Mouse (Mus musculus) kidney, embryonic 16.5 days (tissue): Measurements from ENCODE around the gene Nxn. TPM values are rescaled to one million over a fixed set of nuclear protein-coding genes. Genes with fewer than 3 reads are reported as not detected.

Experiments used
- ATAC-seq: fragments of 200-750 bp; cut with Nextera tagmentation; 2 replicates; pipeline ENCODE4 v1.8.0; 2017; ENCODE audit warnings: moderate TSS enrichment; ENCODE audit not compliant: low FRiP score, low TSS enrichment
- H3K27ac ChIP-seq: fragments of 300-500 bp; sonication (generic); 2 replicates; pipeline ENCODE4 v1.5.1; 2014; ENCODE audit warnings: low read length
- H3K27me3 ChIP-seq: fragments of 300-500 bp; sonication (generic); 2 replicates; pipeline ENCODE4 v1.6.1; 2014; ENCODE audit warnings: low read length, control low read depth, mixed read lengths; ENCODE audit not compliant: insufficient read depth
- H3K36me3 ChIP-seq: fragments of 300-500 bp; sonication (generic); 2 replicates; pipeline ENCODE4 v1.6.1; 2014; ENCODE audit warnings: low read length, control low read depth, mixed read lengths; ENCODE audit not compliant: insufficient read depth
- H3K4me1 ChIP-seq: fragments of 300-500 bp; sonication (generic); 2 replicates; pipeline ENCODE4 v1.6.1; 2014; ENCODE audit warnings: low read length, control low read depth, mixed read lengths; ENCODE audit not compliant: insufficient read depth
- H3K4me2 ChIP-seq: fragments of 300-500 bp; sonication (generic); replicated peaks from 2 replicates; pipeline ENCODE4 v1.6.1; 2014; ENCODE audit warnings: low read depth, low read length
- H3K4me3 ChIP-seq: fragments of 300-500 bp; sonication (generic); 2 replicates; pipeline ENCODE4 v1.5.1; 2014; ENCODE audit warnings: mild to moderate bottlenecking, low read length
- H3K9ac ChIP-seq: fragments of 300-500 bp; sonication (generic); replicated peaks from 2 replicates; pipeline ENCODE4 v1.6.1; 2014; ENCODE audit warnings: low read length
- H3K9me3 ChIP-seq: fragments of 300-500 bp; sonication (generic); 2 replicates; pipeline ENCODE4 v1.6.1; 2016; ENCODE audit warnings: low read length, control low read depth
- WGBS: fragments of 180-500 bp; shearing (Covaris S2); extraction: QIAGEN DNeasy Blood & Tissue Kit; methylation state at CpG from one replicate; pipeline ENCODE4 v1.1.7; 2014; 5-methylcytosine and 5-hydroxymethylcytosine counted together
- polyA plus RNA-seq: library from polyadenylated mRNA; unstranded; fragments of >200 nt; fragmentation: Nextera tagmentation; extraction: Ambion mirVana; gene quantifications from 2 replicates; pipeline ENCODE4 v1.2.1, GENCODE M21; 2015

The Nxn gene
- polyA plus RNA-seq, 1 experiment from 2014 or later: 26.9 TPM

- peaks cover 20% of the 10 kb centered on the region for H3K4me1 ChIP-seq
- H3K27ac ChIP-seq: no peak overlapping the region
- H3K9ac ChIP-seq: no peak overlapping the region
- H3K36me3 ChIP-seq: peaks cover 6% of the 10 kb centered on the region; the same call in 1 of the 2 replicates
- H3K27me3 ChIP-seq: no peaks in the 10 kb centered on the region
- ATAC-seq: no peak
- H3K9me3 ChIP-seq: peaks cover 4% of the 10 kb centered on the region; the same call in 1 of the 2 replicates
- H3K4me2 ChIP-seq: no peak overlapping the region
- H3K4me3 ChIP-seq: no peak overlapping the region
- 84% methylated on average over 1 of the region's 1 CpGs for WGBS
Measured at GRCm38 (mm10) chr11:76387097-76387496, 11.8 kb downstream of the Nxn start.

- peaks cover 28% of the 10 kb centered on the region for H3K4me1 ChIP-seq
- no peak for ATAC-seq
- H3K9me3 ChIP-seq: peaks cover under 1% of the 10 kb centered on the region; the same call in 1 of the 2 replicates
- H3K4me3 ChIP-seq: no peak overlapping the region
- no peak overlapping the region for H3K9ac ChIP-seq
- no peak overlapping the region for H3K4me2 ChIP-seq
- no peaks in the 10 kb centered on the region; the same call in 1 of the 2 replicates for H3K36me3 ChIP-seq
- no peak overlapping the region for H3K27ac ChIP-seq
- WGBS: 41% methylated on average over 3 of the region's 3 CpGs
- H3K27me3 ChIP-seq: no peaks in the 10 kb centered on the region
Measured at GRCm38 (mm10) chr11:76385746-76386145, 13.2 kb downstream of the Nxn start.

- Histone ChIP-seq H3K9ac (no peak overlapping the region), H3K4me2 (no peak overlapping the region), H3K4me3 (no peak overlapping the region), H3K36me3 (no peaks in the 10 kb centered on the region), H3K9me3 (no peaks in the 10 kb centered on the region; the same call in 1 of the 2 replicates), H3K27me3 (no peaks in the 10 kb centered on the region), H3K4me1 (peaks cover 36% of the 10 kb centered on the region), H3K27ac (no peak overlapping the region)
- no peak for ATAC-seq
- 80% methylated on average over 4 of the region's 4 CpGs for WGBS
Measured at GRCm38 (mm10) chr11:76385017-76385416, 13.9 kb downstream of the Nxn start.

GRCm38 (mm10) chr11:76384307-76384706 lies 14.6 kb downstream of the Nxn start:
- Histone ChIP-seq H3K4me2 (no peak overlapping the region), H3K4me1 (peaks cover 43% of the 10 kb centered on the region), H3K36me3 (no peaks in the 10 kb centered on the region), H3K27ac (no peak overlapping the region), H3K9ac (no peak overlapping the region), H3K27me3 (no peaks in the 10 kb centered on the region), H3K4me3 (no peak overlapping the region), H3K9me3 (no peaks in the 10 kb centered on the region; the same call in 1 of the 2 replicates)
- ATAC-seq: no peak
- 95% methylated on average over 5 of the region's 5 CpGs for WGBS

GRCm38 (mm10) chr11:76382711-76383324 lies 16.1 kb downstream of the Nxn start:
- Histone ChIP-seq H3K9me3 (no peaks in the 10 kb centered on the region; the same call in 1 of the 2 replicates), H3K4me3 (no peak overlapping the region), H3K36me3 (no peaks in the 10 kb centered on the region), H3K9ac (no peak overlapping the region), H3K4me2 (no peak overlapping the region), H3K27me3 (no peaks in the 10 kb centered on the region), H3K27ac (no peak overlapping the region), H3K4me1 (peaks cover 46% of the 10 kb centered on the region)
- WGBS: 58% methylated on average over 13 of the region's 13 CpGs
- ATAC-seq: no peak

- Histone ChIP-seq H3K4me1 (peaks cover 46% of the 10 kb centered on the region), H3K27ac (0 out of 2 replicates have a peak overlapping the region, but pooled peaks have one; percentile 25), H3K4me2 (no peak overlapping the region), H3K9me3 (no peaks in the 10 kb centered on the region), H3K27me3 (no peaks in the 10 kb centered on the region), H3K4me3 (no peak overlapping the region), H3K36me3 (no peaks in the 10 kb centered on the region), H3K9ac (no peak overlapping the region)
- WGBS: 51% methylated on average over 15 of the region's 15 CpGs
- no peak for ATAC-seq
Measured at GRCm38 (mm10) chr11:76381201-76381885, 17.6 kb downstream of the Nxn start.

- Histone ChIP-seq H3K9me3 (no peaks in the 10 kb centered on the region), H3K36me3 (no peaks in the 10 kb centered on the region), H3K27ac (peak overlapping the region; percentile 76), H3K4me3 (no peak overlapping the region), H3K27me3 (no peaks in the 10 kb centered on the region), H3K4me1 (peaks cover 51% of the 10 kb centered on the region), H3K9ac (peak overlapping the region; percentile 12; the same call in 1 of the 2 replicates), H3K4me2 (peak overlapping the region; percentile 14; the same call in 1 of the 2 replicates)
- peak; percentile 64 for ATAC-seq
- 16% methylated on average over 11 of the region's 11 CpGs for WGBS
Measured at GRCm38 (mm10) chr11:76379921-76380544, 18.9 kb downstream of the Nxn start.

GRCm38 (mm10) chr11:76376425-76376824 lies 22.5 kb downstream of the Nxn start:
- Histone ChIP-seq H3K9ac (no peak overlapping the region), H3K4me1 (peaks cover 70% of the 10 kb centered on the region), H3K4me3 (no peak overlapping the region), H3K27ac (no peak overlapping the region), H3K36me3 (no peaks in the 10 kb centered on the region), H3K4me2 (no peak overlapping the region), H3K9me3 (no peaks in the 10 kb centered on the region), H3K27me3 (no peaks in the 10 kb centered on the region)
- 85% methylated on average over 3 of the region's 3 CpGs for WGBS
- ATAC-seq: no peak

GRCm38 (mm10) chr11:76374491-76375185 lies 24.3 kb downstream of the Nxn start:
- Histone ChIP-seq H3K4me1 (peaks cover 52% of the 10 kb centered on the region), H3K4me2 (peak overlapping the region; percentile 22), H3K36me3 (no peaks in the 10 kb centered on the region), H3K9me3 (no peaks in the 10 kb centered on the region), H3K27me3 (no peaks in the 10 kb centered on the region), H3K27ac (peak overlapping the region; percentile 97), H3K4me3 (no peak overlapping the region), H3K9ac (peak overlapping the region; percentile 56)
- peak; percentile 90 for ATAC-seq
- WGBS: 24% methylated on average over 17 of the region's 17 CpGs
